Mouse (Mus musculus): ENCODE measurements at regions not wholly inside any gene's neighbourhood (a gene's known extent, or its start where the extent isn't known, plus 50 kb on each side); places are given as distances from the start of the nearest gene placed in this dataset.

DNA sequence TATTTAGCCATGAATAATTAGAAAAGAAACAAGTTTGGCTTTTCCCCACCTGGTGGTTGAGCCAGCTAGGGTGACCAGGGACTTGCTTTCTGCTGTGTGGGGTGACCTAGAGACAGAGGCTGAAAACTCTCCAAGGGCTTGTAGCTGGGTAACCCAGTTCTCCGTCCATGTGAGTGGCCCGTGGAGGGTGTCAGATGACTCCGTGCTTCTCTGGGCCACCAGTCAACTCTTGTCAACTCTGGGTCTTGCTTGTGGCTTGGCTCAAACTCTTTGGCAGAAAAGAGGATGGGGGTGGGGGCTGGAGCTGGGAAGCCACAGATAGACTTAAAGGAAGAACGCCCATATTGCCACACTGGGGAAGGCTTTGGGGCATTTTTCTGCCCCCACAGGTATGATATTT is 547.3 kb upstream of the Gm19410 start:
- no peak for TF ChIP-seq POLR2A (IDR thresholded peaks at IDR 0.05; ENCODE audit: low read depth, low read length)
- no peak for TF ChIP-seq CTCF (IDR thresholded peaks at IDR 0.05; ENCODE audit: extremely low read depth, insufficient read depth, insufficient read length, insufficient replicate concordance)
